Mouse (Mus musculus): ENCODE data around the gene Ccdc51. TPM values are rescaled to one million over a fixed set of nuclear protein-coding genes. Genes with fewer than 3 reads are reported as not detected.
A peak's percentile ranks its signal among the peaks of the same experiment; 100 is the strongest.
"Not testable (repeated sequence)": the region's sequence is repeated elsewhere in the genome, so short reads cannot be mapped to it uniquely, and the experiment has no call there.

The Ccdc51 gene
- polyA plus RNA-seq, 1 experiment = 6.4 TPM

- no peak for TF ChIP-seq CTCF (IDR thresholded peaks at IDR 0.05; ENCODE audit: low read depth, low read length)
- TF ChIP-seq POLR2A (IDR thresholded peaks at IDR 0.05; ENCODE audit: borderline replicate concordance, low read depth, low read length) = no peak
- H3K27ac ChIP-seq (ENCODE audit: insufficient read depth, low read depth, low read length) = no peak overlapping the region
- H3K4me1 ChIP-seq (ENCODE audit: control insufficient read depth, insufficient read depth, low read length) = peaks cover 13% of the 10 kb centered on the region
Measured at GRCm38 (mm10) chr9:109125481-109125880, 43.2 kb downstream of the Ccdc51 start.

GRCm38 (mm10) chr9:109127076-109127475 is 44.8 kb downstream of the Ccdc51 start:
- H3K27ac ChIP-seq (ENCODE audit: insufficient read depth, low read depth, low read length) = no peak overlapping the region
- TF ChIP-seq CTCF (IDR thresholded peaks at IDR 0.05; ENCODE audit: low read depth, low read length) (no peak), POLR2A (IDR thresholded peaks at IDR 0.05; ENCODE audit: borderline replicate concordance, low read depth, low read length) (no peak)
- no peak overlapping the region for H3K4me3 ChIP-seq (ENCODE audit: insufficient read depth, low read length)
- H3K4me1 ChIP-seq (ENCODE audit: control insufficient read depth, insufficient read depth, low read length) = peaks cover 13% of the 10 kb centered on the region

More at GRCm38 (mm10) chr9:109125481-109125880, 43.2 kb downstream of the Ccdc51 start:
- H3K4me3 ChIP-seq (ENCODE audit: insufficient read depth, low read length) = no peak overlapping the region

GRCm38 (mm10) chr9:109128211-109128610 is 45.9 kb downstream of the Ccdc51 start:
- TF ChIP-seq CTCF (IDR thresholded peaks at IDR 0.05; ENCODE audit: low read depth, low read length) (no peak), POLR2A (IDR thresholded peaks at IDR 0.05; ENCODE audit: borderline replicate concordance, low read depth, low read length) (no peak)
- no peak overlapping the region for H3K27ac ChIP-seq (ENCODE audit: insufficient read depth, low read depth, low read length)
- H3K4me1 ChIP-seq (ENCODE audit: control insufficient read depth, insufficient read depth, low read length) = peaks cover 8% of the 10 kb centered on the region
- H3K4me3 ChIP-seq (ENCODE audit: insufficient read depth, low read length) = no peak overlapping the region

DNA sequence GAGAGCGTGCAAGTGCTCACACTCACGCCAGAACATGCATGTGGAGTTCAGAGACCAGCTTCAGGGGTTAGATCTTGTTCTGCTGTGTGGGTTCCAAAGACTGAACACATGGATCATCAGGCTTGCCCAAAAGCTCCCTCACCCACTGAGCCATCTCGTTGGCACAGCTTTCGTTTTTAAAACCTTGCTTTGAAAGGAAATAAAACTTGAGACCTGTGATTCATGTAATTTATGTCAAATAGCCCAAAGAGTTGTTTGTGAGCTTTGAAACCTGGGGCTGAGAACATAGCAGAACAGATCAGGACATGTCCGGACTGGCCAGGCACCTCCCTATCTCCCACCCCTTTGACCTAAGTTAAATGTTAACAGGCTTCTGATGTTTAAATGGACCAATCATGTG is 47.8 kb downstream of the Ccdc51 start:
- TF ChIP-seq POLR2A (IDR thresholded peaks at IDR 0.05; ENCODE audit: borderline replicate concordance, low read depth, low read length) (no peak), CTCF (IDR thresholded peaks at IDR 0.05; ENCODE audit: low read depth, low read length) (no peak)
- Histone ChIP-seq H3K4me1 (ENCODE audit: control insufficient read depth, insufficient read depth, low read length) (no peaks in the 10 kb centered on the region), H3K4me3 (ENCODE audit: insufficient read depth, low read length) (no peak overlapping the region), H3K27ac (ENCODE audit: insufficient read depth, low read depth, low read length) (no peak overlapping the region)

GRCm38 (mm10) chr9:109140414-109140813 is 58.1 kb downstream of the Ccdc51 start:
- not testable (repeated sequence) for H3K4me1 ChIP-seq (ENCODE audit: control insufficient read depth, insufficient read depth, low read length); H3K27ac ChIP-seq (ENCODE audit: insufficient read depth, low read depth, low read length); H3K4me3 ChIP-seq (ENCODE audit: insufficient read depth, low read length)
- TF ChIP-seq CTCF (IDR thresholded peaks at IDR 0.05; ENCODE audit: low read depth, low read length) = peak; percentile 20; the same call in 1 of the 2 replicates

Other genes starting within 250 kb of the Ccdc51 start
- 19.0 and 20.8 TPM in 2 replicates for gene Slc26a6, start 229.2 kb upstream of the Ccdc51 start, polyA plus RNA-seq (2012; ENCODE audit: insufficient read depth, insufficient read length, missing spikeins)
- not detected in 2 replicates for gene Tmem89, start 167.9 kb upstream of the Ccdc51 start, polyA plus RNA-seq (2012; ENCODE audit: insufficient read depth, insufficient read length, missing spikeins)
- gene Uqcrc1, start 145.9 kb upstream of the Ccdc51 start, polyA plus RNA-seq (2012; ENCODE audit: insufficient read depth, insufficient read length, missing spikeins) = 116 and 123 TPM in 2 replicates
- gene Col7a1, start 128.9 kb upstream of the Ccdc51 start, polyA plus RNA-seq (2012; ENCODE audit: insufficient read depth, insufficient read length, missing spikeins) = 0.17 and 0.78 TPM in 2 replicates
- gene Ucn2, start 96.5 kb upstream of the Ccdc51 start, polyA plus RNA-seq (2012; ENCODE audit: insufficient read depth, insufficient read length, missing spikeins) = not detected in 2 replicates
- gene Pfkfb4, start 90.7 kb upstream of the Ccdc51 start, polyA plus RNA-seq (2012; ENCODE audit: insufficient read depth, insufficient read length, missing spikeins) = 41.7 and 44.5 TPM in 2 replicates
- gene Shisa5, start 43.9 kb upstream of the Ccdc51 start, polyA plus RNA-seq (2012; ENCODE audit: insufficient read depth, insufficient read length, missing spikeins) = 324 and 428 TPM in 2 replicates
- gene Trex1, start 22.8 kb upstream of the Ccdc51 start, polyA plus RNA-seq (2012; ENCODE audit: insufficient read depth, insufficient read length, missing spikeins) = 88.4 and 110 TPM in 2 replicates
- gene Atrip, start 8.4 kb upstream of the Ccdc51 start, polyA plus RNA-seq (2012; ENCODE audit: insufficient read depth, insufficient read length, missing spikeins) = 7.2 and 9.9 TPM in 2 replicates
- 299 and 308 TPM in 2 replicates for gene Tma7, start 94 bp downstream of the Ccdc51 start, polyA plus RNA-seq (2012; ENCODE audit: insufficient read depth, insufficient read length, missing spikeins)
- gene Plxnb1, start 12.9 kb downstream of the Ccdc51 start, polyA plus RNA-seq (2012; ENCODE audit: insufficient read depth, insufficient read length, missing spikeins) = not detected in 2 replicates
- not detected in 2 replicates for gene Fbxw21, start 79.5 kb downstream of the Ccdc51 start, polyA plus RNA-seq (2012; ENCODE audit: insufficient read depth, insufficient read length, missing spikeins)
- not detected in 2 replicates for gene Fbxw13, start 113.5 kb downstream of the Ccdc51 start, polyA plus RNA-seq (2012; ENCODE audit: insufficient read depth, insufficient read length, missing spikeins)
- not detected in 2 replicates for gene Fbxw20, start 152.3 kb downstream of the Ccdc51 start, polyA plus RNA-seq (2012; ENCODE audit: insufficient read depth, insufficient read length, missing spikeins)
- gene Fbxw14, start 205.2 kb downstream of the Ccdc51 start, polyA plus RNA-seq (2012; ENCODE audit: insufficient read depth, insufficient read length, missing spikeins) = not detected in 2 replicates

All from bone marrow macrophage, adult 2 months (primary cell).